ENCODE assay signal across 25 mouse cellular contexts in genomic region chr6:119018256-119018655, GRCm38 (mm10).
DNase-seq lines count a peak whose midpoint lies in the region; ATAC-seq and TF ChIP-seq lines count a peak whose summit lies in the region.
"Had no signal": no experiment of that assay in that cellular context is flagged by ENCODE, and none has a peak within 500 bp of the region (broad histone marks: within the 10 kb centered on the region; RNA-seq: fewer than 3 reads in every experiment).

No protein-coding gene starts in this region.

- H3K27me3 ChIP-seq in lung, postnatal 0 days (replicated peaks; ENCODE audit: insufficient read depth, low read length) = no peaks in the 10 kb centered on the region
- no peaks in the 10 kb centered on the region for H3K27me3 ChIP-seq in heart, embryonic 15.5 days
- H3K27me3 ChIP-seq: embryonic facial prominence, embryonic 15.5 days; forebrain, embryonic 13.5 days; limb, embryonic 13.5 days; midbrain, embryonic 12.5 days; neural tube, embryonic 12.5 days had no signal

- TF ChIP-seq CTCF in lung, postnatal 0 days (IDR thresholded peaks at IDR 0.05) = no peak

- WGBS in lung, postnatal 0 days = 72% methylated on average over 2 of the region's 2 CpGs
- 59% methylated on average over 2 of the region's 2 CpGs for WGBS in heart, embryonic 15.5 days

- ATAC-seq in lung, postnatal 0 days = peak; percentile 34
- no peak for ATAC-seq in heart, embryonic 15.5 days (replicated peaks; ENCODE audit: insufficient number of reproducible peaks, insufficient read depth, low FRiP score, low read depth)
- ATAC-seq: forebrain, embryonic 13.5 days; intestine, postnatal 0 days had no signal

- H3K4me3 ChIP-seq in lung, postnatal 0 days (ENCODE audit: low read depth, low read length) = no peak overlapping the region
- H3K4me3 ChIP-seq in heart, embryonic 15.5 days = no peak overlapping the region
- H3K4me3 ChIP-seq: embryonic facial prominence, embryonic 15.5 days; forebrain, embryonic 13.5 days; heart, adult 2 months; left cerebral cortex, adult 2 months; limb, embryonic 13.5 days; midbrain, embryonic 12.5 days; myocyte; neural tube, embryonic 12.5 days had no signal

- no peak overlapping the region for H3K27ac ChIP-seq in lung, postnatal 0 days (ENCODE audit: low read length)
- 0 out of 2 replicates have a peak overlapping the region, but pooled peaks have one; percentile 7 for H3K27ac ChIP-seq in heart, embryonic 15.5 days
- H3K27ac ChIP-seq: forebrain, embryonic 13.5 days; hindbrain, embryonic 14.5 days; left cerebral cortex, adult 2 months; limb, embryonic 13.5 days; midbrain, embryonic 12.5 days; neural tube, embryonic 12.5 days had no signal

- TF ChIP-seq EP300 in lung, postnatal 0 days (IDR thresholded peaks at IDR 0.05) = no peak

- intact Hi-C loops in heart, postnatal 10 days (cut with DNase I) = no loop called here

- no peak overlapping the region for H3K9ac ChIP-seq in lung, postnatal 0 days (replicated peaks; ENCODE audit: low read depth)
- no peak overlapping the region for H3K9ac ChIP-seq in heart, embryonic 15.5 days
- H3K9ac ChIP-seq: embryonic facial prominence, embryonic 15.5 days; forebrain, embryonic 13.5 days; hindbrain, embryonic 14.5 days; limb, embryonic 13.5 days; midbrain, embryonic 12.5 days; neural tube, embryonic 12.5 days had no signal

- peaks cover 6% of the 10 kb centered on the region; the same call in 1 of the 2 replicates for H3K4me1 ChIP-seq in lung, postnatal 0 days (ENCODE audit: insufficient read depth, low read depth, low read length)
- peaks cover 59% of the 10 kb centered on the region for H3K4me1 ChIP-seq in heart, embryonic 15.5 days (replicated peaks)
- H3K4me1 ChIP-seq: forebrain, embryonic 13.5 days had no signal

- no peaks in the 10 kb centered on the region for H3K36me3 ChIP-seq in lung, postnatal 0 days (ENCODE audit: insufficient read depth, low read length)
- no peaks in the 10 kb centered on the region for H3K36me3 ChIP-seq in heart, embryonic 15.5 days
- H3K36me3 ChIP-seq: embryonic facial prominence, embryonic 15.5 days; limb, embryonic 13.5 days; midbrain, embryonic 12.5 days; neural tube, embryonic 12.5 days had no signal

- no peaks in the 10 kb centered on the region for H3K9me3 ChIP-seq in lung, postnatal 0 days (ENCODE audit: low read length)
- no peaks in the 10 kb centered on the region for H3K9me3 ChIP-seq in heart, embryonic 15.5 days (replicated peaks)
- H3K9me3 ChIP-seq: embryonic facial prominence, embryonic 15.5 days; forebrain, embryonic 13.5 days; limb, embryonic 13.5 days; midbrain, embryonic 12.5 days; neural tube, embryonic 12.5 days had no signal

- H3K4me2 ChIP-seq in lung, postnatal 0 days (replicated peaks; ENCODE audit: low read depth, low read length) = no peak overlapping the region
- no peak overlapping the region for H3K4me2 ChIP-seq in heart, embryonic 15.5 days
- H3K4me2 ChIP-seq: embryonic facial prominence, embryonic 15.5 days; forebrain, embryonic 13.5 days; hindbrain, embryonic 14.5 days; limb, embryonic 13.5 days; liver, embryonic 11.5 days; midbrain, embryonic 12.5 days; neural tube, embryonic 12.5 days had no signal

- peak; percentile 96 for DNase-seq in heart, adult 11 months
- DNase-seq in heart, postnatal 10 days = no peak
- DNase-seq in lung, postnatal 0 days (ENCODE audit: low spot score) = no peak
- DNase-seq in lung, postnatal 25 days (ENCODE audit: low spot score) = no peak
- DNase-seq in adrenal gland, postnatal 25 days = no peak
- DNase-seq in right cerebral cortex, adult 2 months (ENCODE audit: low spot score in 2 of 2) = no peak
- DNase-seq: adrenal gland, postnatal 14 days; cerebellum, adult 11-12 months; cerebellum, adult 9-11 months; kidney, adult 9 months; kidney, postnatal 10 days; thymus, adult 2 months; thymus, postnatal 36 days had no signal
